Mouse (Mus musculus) kidney, embryonic 15.5 days (tissue): ENCODE data around the gene Stk38l. TPM values are rescaled to one million over a fixed set of nuclear protein-coding genes. Genes with fewer than 3 reads are reported as not detected.
A peak's percentile ranks its signal among the peaks of the same experiment; 100 is the strongest.

Experiments used
- ATAC-seq: fragments of 200-750 bp; cut with Nextera tagmentation; replicated peaks from 2 replicates; pipeline ENCODE4 v1.8.0; 2017; ENCODE audit warnings: moderate TSS enrichment; ENCODE audit not compliant: low FRiP score
- H3K27ac ChIP-seq: fragments of 300-500 bp; sonication (generic); 2 replicates; pipeline ENCODE4 v1.5.1; 2015; ENCODE audit warnings: mild to moderate bottlenecking, inconsistent platforms
- H3K27me3 ChIP-seq: fragments of 300-500 bp; sonication (generic); 2 replicates; pipeline ENCODE4 v1.6.1; 2015; ENCODE audit warnings: inconsistent platforms
- H3K36me3 ChIP-seq: fragments of 300-500 bp; sonication (generic); 2 replicates; pipeline ENCODE4 v1.6.1; 2015; ENCODE audit warnings: inconsistent platforms
- H3K4me1 ChIP-seq: fragments of 300-500 bp; sonication (generic); 2 replicates; pipeline ENCODE4 v1.6.1; 2015; ENCODE audit warnings: inconsistent platforms
- H3K4me2 ChIP-seq: fragments of 300-500 bp; sonication (generic); 2 replicates; pipeline ENCODE4 v1.6.1; 2015; ENCODE audit warnings: moderate library complexity, mild to moderate bottlenecking, inconsistent platforms
- H3K4me3 ChIP-seq: fragments of 300-500 bp; sonication (generic); replicated peaks from 2 replicates; pipeline ENCODE4 v1.5.1; 2015; ENCODE audit warnings: mild to moderate bottlenecking, inconsistent platforms
- H3K9ac ChIP-seq: fragments of 300-500 bp; sonication (generic); 2 replicates; pipeline ENCODE4 v1.6.1; 2015; ENCODE audit warnings: mild to moderate bottlenecking, inconsistent platforms
- H3K9me3 ChIP-seq: fragments of 300-500 bp; sonication (generic); replicated peaks from 2 replicates; pipeline ENCODE4 v1.6.1; 2016; ENCODE audit warnings: inconsistent platforms
- WGBS: fragments of 180-500 bp; shearing (Covaris S2); methylation state at CpG from one replicate; pipeline ENCODE4 v1.1.7; 2015; ENCODE audit warnings: mixed read lengths; 5-methylcytosine and 5-hydroxymethylcytosine counted together
- polyA plus RNA-seq: library from polyadenylated mRNA; unstranded; fragments of >200 nt; fragmentation: Nextera tagmentation; extraction: Ambion mirVana; gene quantifications from 2 replicates; pipeline ENCODE4 v1.2.1, GENCODE M21; 2015

Gene Stk38l
- polyA plus RNA-seq, 1 experiment from 2014 or later = 16.0 TPM

GRCm38 (mm10) chr6:146778055-146778454 lies 53.3 kb downstream of the Stk38l start:
- Histone ChIP-seq H3K9ac (no peak overlapping the region), H3K27ac (no peak overlapping the region), H3K27me3 (no peaks in the 10 kb centered on the region), H3K9me3 (no peaks in the 10 kb centered on the region), H3K4me1 (no peaks in the 10 kb centered on the region), H3K4me2 (no peak overlapping the region), H3K4me3 (no peak overlapping the region), H3K36me3 (peaks cover 26% of the 10 kb centered on the region; the same call in 1 of the 2 replicates)
- ATAC-seq = no peak
- WGBS = 94% methylated on average over 3 of the region's 3 CpGs

- Histone ChIP-seq H3K27ac (no peak overlapping the region), H3K36me3 (peaks cover 7% of the 10 kb centered on the region; the same call in 1 of the 2 replicates), H3K27me3 (no peaks in the 10 kb centered on the region), H3K4me3 (no peak overlapping the region), H3K9ac (no peak overlapping the region), H3K4me2 (no peak overlapping the region), H3K9me3 (peaks cover 3% of the 10 kb centered on the region; the same call in 1 of the 2 replicates), H3K4me1 (no peaks in the 10 kb centered on the region)
- WGBS = 87% methylated on average over 3 of the region's 3 CpGs
- no peak for ATAC-seq
Observed at GRCm38 (mm10) chr6:146781566-146781965, 56.8 kb downstream of the Stk38l start.

- Histone ChIP-seq H3K4me1 (peaks cover 17% of the 10 kb centered on the region), H3K27me3 (peaks cover 7% of the 10 kb centered on the region; the same call in 1 of the 2 replicates), H3K36me3 (no peaks in the 10 kb centered on the region), H3K27ac (no peak overlapping the region), H3K4me3 (no peak overlapping the region), H3K9me3 (no peaks in the 10 kb centered on the region), H3K4me2 (no peak overlapping the region), H3K9ac (no peak overlapping the region)
- no peak for ATAC-seq
- WGBS = 57% methylated on average over 3 of the region's 3 CpGs
Observed at GRCm38 (mm10) chr6:146793527-146793926, 68.7 kb downstream of the Stk38l start.

- Histone ChIP-seq H3K9ac (peak overlapping the region; percentile 73), H3K9me3 (no peaks in the 10 kb centered on the region), H3K4me1 (peaks cover 17% of the 10 kb centered on the region), H3K27me3 (peaks cover 7% of the 10 kb centered on the region; the same call in 1 of the 2 replicates), H3K27ac (no peak overlapping the region), H3K4me3 (peak overlapping the region; percentile 62), H3K4me2 (peak overlapping the region; percentile 93), H3K36me3 (no peaks in the 10 kb centered on the region)
- WGBS = 13% methylated on average over 22 of the region's 22 CpGs
- peak; percentile 53 for ATAC-seq
Observed at GRCm38 (mm10) chr6:146795166-146795923, 70.5 kb downstream of the Stk38l start.

GRCm38 (mm10) chr6:146795924-146796545 lies 71.2 kb downstream of the Stk38l start, which contains the start of gene Arntl2:
Arntl2 (plus strand) TSS chr6:146796055.
- WGBS = 2% methylated on average over 36 of the region's 36 CpGs
- Histone ChIP-seq H3K4me1 (peaks cover 17% of the 10 kb centered on the region), H3K27ac (no peak within 1 kb of the TSS), H3K4me2 (peak within 1 kb of the TSS; percentile 93), H3K4me3 (peak within 1 kb of the TSS; percentile 62), H3K36me3 (no peaks in the 10 kb centered on the region), H3K9ac (peak within 1 kb of the TSS; percentile 73), H3K27me3 (peaks cover 7% of the 10 kb centered on the region; the same call in 1 of the 2 replicates), H3K9me3 (no peaks in the 10 kb centered on the region)
- peak; percentile 98 for ATAC-seq

GRCm38 (mm10) chr6:146797446-146797845 lies 72.7 kb downstream of the Stk38l start:
- no peak for ATAC-seq
- WGBS = 61% methylated on average over 5 of the region's 5 CpGs

GRCm38 (mm10) chr6:146809991-146810390 lies 85.2 kb downstream of the Stk38l start:
- Histone ChIP-seq H3K9ac (no peak overlapping the region), H3K4me2 (no peak overlapping the region), H3K27me3 (no peaks in the 10 kb centered on the region), H3K36me3 (no peaks in the 10 kb centered on the region), H3K27ac (no peak overlapping the region), H3K4me3 (no peak overlapping the region), H3K4me1 (no peaks in the 10 kb centered on the region), H3K9me3 (no peaks in the 10 kb centered on the region)
- 92% methylated on average over 6 of the region's 6 CpGs for whole genome bisulfite sequencing
- ATAC-seq = no peak

More at GRCm38 (mm10) chr6:146797446-146797845, 72.7 kb downstream of the Stk38l start:
- Histone ChIP-seq H3K4me3 (no peak overlapping the region), H3K27me3 (peaks cover 7% of the 10 kb centered on the region; the same call in 1 of the 2 replicates), H3K9ac (no peak overlapping the region), H3K9me3 (no peaks in the 10 kb centered on the region), H3K4me1 (peaks cover 17% of the 10 kb centered on the region), H3K27ac (no peak overlapping the region), H3K4me2 (no peak overlapping the region), H3K36me3 (no peaks in the 10 kb centered on the region)

GRCm38 (mm10) chr6:146813007-146813406 lies 88.2 kb downstream of the Stk38l start:
- ATAC-seq = no peak
- Histone ChIP-seq H3K27ac (no peak overlapping the region), H3K4me3 (no peak overlapping the region), H3K36me3 (no peaks in the 10 kb centered on the region), H3K9me3 (no peaks in the 10 kb centered on the region), H3K4me2 (no peak overlapping the region), H3K4me1 (no peaks in the 10 kb centered on the region), H3K9ac (no peak overlapping the region), H3K27me3 (no peaks in the 10 kb centered on the region)
- 92% methylated on average over 5 of the region's 5 CpGs for WGBS

GRCm38 (mm10) chr6:146820177-146820965 lies 95.6 kb downstream of the Stk38l start:
- Histone ChIP-seq H3K9ac (no peak overlapping the region), H3K36me3 (no peaks in the 10 kb centered on the region), H3K4me2 (no peak overlapping the region)

GRCm38 (mm10) chr6:146821958-146822357 lies 97.2 kb downstream of the Stk38l start:
- Histone ChIP-seq H3K9me3 (no peaks in the 10 kb centered on the region), H3K27me3 (no peaks in the 10 kb centered on the region), H3K9ac (no peak overlapping the region), H3K27ac (no peak overlapping the region), H3K4me2 (no peak overlapping the region), H3K4me3 (no peak overlapping the region), H3K4me1 (no peaks in the 10 kb centered on the region), H3K36me3 (no peaks in the 10 kb centered on the region)
- no peak for ATAC-seq
- 91% methylated on average over 13 of the region's 13 CpGs for WGBS

More at GRCm38 (mm10) chr6:146820177-146820965, 95.6 kb downstream of the Stk38l start:
- ATAC-seq = no peak
- Histone ChIP-seq H3K27ac (no peak overlapping the region), H3K27me3 (no peaks in the 10 kb centered on the region), H3K9me3 (no peaks in the 10 kb centered on the region), H3K4me3 (no peak overlapping the region), H3K4me1 (no peaks in the 10 kb centered on the region)
- WGBS = 70% methylated on average over 29 of the region's 29 CpGs

GRCm38 (mm10) chr6:146824727-146825486 lies 100.1 kb downstream of the Stk38l start:
- 0 out of 2 replicates have a peak, but pooled peaks have one; percentile 26 for ATAC-seq
- 40% methylated on average over 16 of the region's 16 CpGs for WGBS
- no peak overlapping the region for H3K27ac ChIP-seq
- H3K36me3 ChIP-seq = no peaks in the 10 kb centered on the region
- no peak overlapping the region for H3K9ac ChIP-seq
- no peaks in the 10 kb centered on the region for H3K9me3 ChIP-seq
- H3K27me3 ChIP-seq = no peaks in the 10 kb centered on the region
- H3K4me1 ChIP-seq = no peaks in the 10 kb centered on the region
- H3K4me3 ChIP-seq = no peak overlapping the region
- 0 out of 2 replicates have a peak overlapping the region, but pooled peaks have one; percentile 31 for H3K4me2 ChIP-seq
